Mouse (Mus musculus) erythroblast, adult 5-6 weeks (primary cell): ENCODE data around the gene Abracl. TPM values are rescaled to one million over a fixed set of nuclear protein-coding genes. Genes with fewer than 3 reads are reported as not detected.

Experiments
- ATAC-seq: replicated peaks from 2 replicates; pipeline ENCODE4 v1.8.0; 2016; ENCODE audit warnings: moderate number of reproducible peaks, mild to moderate bottlenecking, moderate TSS enrichment, inconsistent platforms; ENCODE audit not compliant: poor library complexity, low FRiP score, severe bottlenecking
- total RNA-seq, 2 experiments: library from RNA; stranded (forward) in 1 of 2; stranded (reverse) in 1 of 2; fragments of 150-400 nt in 1 of 2; fragments of 200-764, 138-1000 nt in 1 of 2; gene quantifications; 2 replicates each; pipeline versions ENCODE4 v1.2.3 to v1.2.4; 2015 to 2017; ENCODE audit warnings: low replicate concordance in 2 of 2

Abracl gene
- total RNA-seq, 2 experiments from 2014 or later: 55.5 to 73.2 TPM

DNA sequence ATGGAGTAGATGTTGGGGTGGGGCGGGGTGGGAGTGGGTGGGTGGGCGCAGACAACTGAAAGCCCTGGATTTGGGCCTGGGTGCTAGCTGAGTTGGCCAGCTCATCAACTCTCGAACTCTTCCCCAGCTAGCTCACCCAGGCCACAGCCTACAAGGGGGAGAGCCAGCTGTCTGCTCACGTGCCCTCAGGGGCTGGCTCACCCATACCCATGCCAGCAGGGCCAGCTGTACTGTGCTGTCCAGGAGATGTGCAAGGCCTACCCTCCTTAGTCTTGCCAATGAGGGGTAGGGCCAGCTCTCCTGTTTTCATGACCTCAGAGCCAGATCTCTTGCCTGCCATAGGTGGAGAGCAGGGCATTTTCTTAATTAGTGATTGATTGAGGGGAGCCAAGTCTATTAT, 11.3 kb upstream of the Abracl start:
- ATAC-seq: no peak

DNA sequence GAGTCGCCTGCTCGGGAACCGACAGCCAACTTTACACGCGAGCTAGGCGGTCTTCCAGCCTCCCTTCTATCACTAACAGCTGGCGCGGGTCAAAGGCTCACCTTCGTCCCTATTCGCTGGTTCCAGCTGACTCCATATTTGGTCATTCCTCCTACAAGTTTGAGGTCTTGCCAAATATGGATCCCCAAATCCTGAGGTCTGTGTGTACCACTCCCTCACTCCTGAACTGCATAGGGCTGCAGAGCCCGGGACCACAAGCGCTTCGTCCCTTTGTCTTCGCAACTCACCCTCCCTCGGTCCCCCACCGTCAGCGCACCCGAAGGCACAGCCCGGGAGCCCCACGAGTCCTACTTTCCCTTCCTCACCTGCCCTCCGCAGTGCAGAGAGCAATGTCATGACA, 776 bp downstream of the Abracl start:
- ATAC-seq: peak; percentile 77

DNA sequence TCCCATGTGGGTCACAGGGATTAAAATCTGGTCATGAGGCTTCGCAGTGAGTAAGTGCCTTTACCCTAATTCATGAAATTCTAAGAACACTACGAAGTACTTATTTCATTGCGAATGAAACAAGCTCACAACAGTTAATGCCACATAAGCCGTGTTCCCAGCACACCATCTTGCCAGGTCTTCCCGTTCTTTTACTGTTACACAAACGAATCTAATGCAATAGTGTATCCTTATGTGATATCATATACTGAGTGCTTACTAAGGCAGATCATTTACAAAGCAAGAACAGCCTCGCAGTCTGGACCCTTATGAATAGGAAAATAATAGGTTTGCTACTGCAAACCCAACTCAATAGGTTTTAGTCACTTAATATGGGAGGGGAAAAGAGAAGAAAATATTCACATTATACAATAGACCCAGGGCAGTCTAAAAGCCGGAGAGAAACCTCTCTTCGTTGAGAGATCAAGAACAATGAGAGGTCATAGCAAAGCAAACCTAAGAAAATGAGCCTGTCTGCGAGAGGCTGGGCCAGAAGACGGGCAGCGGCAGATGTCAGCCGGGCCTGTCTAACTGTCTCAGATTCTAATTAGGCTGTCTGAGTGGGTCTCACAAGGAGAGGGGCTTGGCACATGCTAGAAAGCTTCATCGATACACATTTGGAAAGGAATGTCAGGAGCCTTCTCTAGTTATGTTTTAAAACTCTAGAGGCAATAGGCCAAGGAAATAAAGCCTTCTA, 1.3 kb downstream of the Abracl start:
- ATAC-seq: peak; percentile 53; the same call in 1 of the 2 replicates

DNA sequence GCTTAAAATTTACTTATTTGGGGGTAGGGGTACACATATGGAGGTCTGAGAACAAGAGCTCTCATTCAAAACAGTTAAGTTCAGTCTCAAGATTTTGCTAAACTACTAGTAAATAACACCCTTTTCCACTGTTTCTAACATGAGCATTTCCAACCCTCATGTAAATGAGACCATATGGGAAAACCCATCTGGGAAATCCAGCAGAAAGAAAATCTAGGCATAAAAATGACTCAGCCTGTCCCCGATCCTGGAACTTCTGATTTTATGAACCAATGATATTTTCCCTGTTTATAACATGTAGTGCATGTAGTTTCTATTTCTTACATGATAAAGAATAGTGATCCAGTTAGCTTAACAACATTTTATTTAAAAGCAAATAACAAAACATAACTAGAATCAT, 2.2 kb downstream of the Abracl start:
- ATAC-seq: no peak

DNA sequence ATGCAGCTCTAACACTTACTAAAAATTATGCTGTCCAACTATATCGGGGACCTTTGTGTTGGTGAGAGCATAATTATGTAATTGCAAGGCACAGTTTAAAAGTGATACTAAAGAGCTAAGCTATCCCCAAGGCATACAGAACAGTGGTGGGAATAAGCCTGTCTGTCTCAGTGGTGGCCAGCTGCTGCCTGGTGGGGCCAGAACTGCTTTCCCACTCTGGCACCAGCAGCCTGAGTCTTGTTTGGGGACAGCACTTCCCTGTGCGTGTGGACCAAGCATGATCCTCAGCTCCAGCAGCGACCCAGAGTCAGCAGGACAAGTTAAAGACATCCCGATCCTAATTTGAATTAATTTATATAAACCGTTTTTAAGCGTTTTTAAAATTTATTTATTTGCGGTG, 2.6 kb downstream of the Abracl start:
- no peak for ATAC-seq

DNA sequence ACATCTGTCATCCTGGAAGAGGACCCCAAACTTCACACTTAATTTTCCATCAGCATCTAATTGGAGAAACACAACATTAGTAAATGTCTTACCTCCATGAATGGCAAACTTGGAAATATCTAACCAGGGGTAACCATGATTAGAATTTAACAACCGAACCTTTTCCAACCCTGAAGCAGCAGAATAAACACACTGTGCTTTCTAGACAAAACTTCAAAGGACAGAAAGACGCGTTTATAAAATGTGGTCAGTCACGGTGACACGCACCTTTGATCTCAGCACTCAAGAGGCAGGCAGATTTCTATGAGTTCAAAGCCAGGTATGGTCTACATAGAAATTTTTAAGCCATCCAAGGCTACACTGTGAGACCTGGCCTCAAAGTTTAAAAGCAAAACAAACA, 11.3 kb downstream of the Abracl start:
- ATAC-seq: no peak

DNA sequence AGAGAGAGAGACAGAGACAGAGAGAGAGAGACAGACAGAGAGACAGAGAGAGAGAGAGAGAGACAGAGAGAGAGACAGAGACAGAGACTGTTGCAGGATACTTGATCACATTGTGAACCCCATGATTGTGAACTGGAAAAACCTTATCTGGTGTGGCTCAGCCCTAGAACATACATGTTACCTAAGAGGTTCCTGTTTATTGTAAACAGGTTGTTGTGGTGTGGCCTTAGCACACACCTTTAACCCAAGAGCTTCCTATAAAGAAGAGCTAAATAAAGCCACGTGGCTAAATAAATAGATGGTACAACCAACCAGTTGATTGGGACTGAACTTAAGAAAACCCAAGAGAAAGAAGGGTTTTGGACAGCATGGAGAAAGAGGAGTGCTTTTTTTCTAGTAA, 13.3 kb downstream of the Abracl start:
- no peak for ATAC-seq

DNA sequence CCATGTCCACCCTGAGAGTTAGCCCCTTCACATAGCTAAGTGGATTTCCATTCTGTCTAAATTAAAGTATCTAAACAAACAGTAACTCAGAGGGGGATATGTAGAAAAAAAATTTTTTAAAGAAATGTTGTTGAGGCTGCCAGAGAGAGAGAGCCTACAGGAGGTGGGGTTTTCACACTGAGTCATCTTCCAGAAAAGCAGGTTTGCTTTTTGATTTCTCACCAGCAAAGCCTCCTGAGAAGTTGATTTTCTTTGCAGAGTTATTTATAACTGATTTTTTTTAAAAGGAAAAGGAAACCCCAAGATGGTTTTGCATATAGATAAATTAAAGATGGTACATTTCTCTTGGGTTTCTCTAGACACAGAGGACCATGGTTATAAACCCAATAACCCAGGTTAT, 15.0 kb downstream of the Abracl start:
- no peak for ATAC-seq

DNA sequence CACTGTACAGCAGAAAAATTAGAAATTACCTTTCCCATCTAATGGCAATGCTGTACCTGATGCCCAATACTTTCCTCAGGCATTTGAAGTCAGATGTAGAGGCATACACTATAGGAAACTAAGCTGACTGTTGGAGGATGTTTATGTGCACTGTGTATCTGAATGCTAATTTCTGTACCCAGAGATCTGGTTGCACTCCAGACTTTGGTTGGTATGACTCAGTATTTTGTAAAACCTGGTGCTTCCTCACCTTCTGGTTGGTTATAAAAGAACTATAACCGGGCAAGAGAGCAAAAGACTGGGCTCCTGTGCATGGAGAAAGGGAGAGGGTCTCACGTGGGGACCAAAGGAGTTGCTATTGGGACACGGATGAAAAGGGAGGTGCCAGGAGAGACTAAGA, 15.8 kb downstream of the Abracl start:
- no peak for ATAC-seq

DNA sequence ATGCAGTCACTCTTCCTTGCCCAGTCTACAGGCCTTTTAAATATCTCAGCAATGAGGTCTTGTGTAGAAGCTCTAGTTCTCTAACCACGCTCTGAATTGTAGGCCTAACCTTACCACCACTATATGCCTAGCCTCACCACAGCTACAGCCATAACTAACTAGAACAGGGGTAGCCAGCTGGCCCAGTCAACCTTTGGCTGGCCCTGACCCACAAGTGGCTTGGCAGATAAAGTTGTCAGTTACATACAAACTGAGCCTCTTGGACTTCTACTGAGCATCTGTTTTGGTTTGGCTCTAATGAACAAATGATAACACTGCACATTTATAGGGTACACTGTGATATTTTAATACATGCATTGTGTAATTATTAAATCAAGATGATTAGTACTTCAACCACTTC, 16.3 kb downstream of the Abracl start:
- ATAC-seq: no peak

DNA sequence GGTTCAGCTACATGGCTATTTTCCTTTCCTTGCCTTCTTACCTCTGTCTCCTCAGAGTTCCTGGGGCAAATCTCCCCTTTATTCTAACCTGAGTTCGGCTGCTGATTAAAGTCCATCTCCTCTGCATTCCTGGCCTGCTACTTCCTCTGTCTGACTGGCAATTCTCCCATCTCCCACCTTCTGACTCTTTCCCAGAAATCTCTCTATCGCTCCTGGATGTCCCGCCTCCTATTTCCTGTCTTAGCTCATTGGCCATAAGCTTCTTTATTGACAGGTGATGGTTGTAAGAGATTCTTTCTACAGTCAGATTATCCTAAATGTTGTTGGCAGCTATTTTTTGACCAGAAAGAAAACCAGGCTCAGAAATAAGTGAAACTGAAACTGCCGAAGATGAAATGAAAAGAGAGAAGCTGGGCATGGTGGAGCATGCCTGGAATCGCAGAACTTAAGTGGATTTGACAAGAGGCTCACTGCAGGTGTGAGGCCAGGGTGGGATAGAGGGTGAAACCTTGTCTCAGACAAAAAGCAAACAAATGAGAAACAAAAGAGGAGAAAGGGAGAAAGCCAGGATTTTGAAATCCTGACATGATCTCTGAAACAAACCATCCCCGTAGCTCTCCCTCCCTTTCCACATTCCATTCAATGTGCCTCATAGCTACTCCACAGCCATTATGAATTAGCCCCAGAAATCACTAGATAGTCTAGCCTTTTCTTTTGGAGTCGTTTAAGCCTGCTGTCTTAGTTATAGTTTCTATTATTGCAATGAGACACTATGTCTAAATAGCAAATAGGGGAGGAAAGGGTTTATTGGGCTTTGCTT, 17.7 kb downstream of the Abracl start:
- no peak for ATAC-seq

DNA sequence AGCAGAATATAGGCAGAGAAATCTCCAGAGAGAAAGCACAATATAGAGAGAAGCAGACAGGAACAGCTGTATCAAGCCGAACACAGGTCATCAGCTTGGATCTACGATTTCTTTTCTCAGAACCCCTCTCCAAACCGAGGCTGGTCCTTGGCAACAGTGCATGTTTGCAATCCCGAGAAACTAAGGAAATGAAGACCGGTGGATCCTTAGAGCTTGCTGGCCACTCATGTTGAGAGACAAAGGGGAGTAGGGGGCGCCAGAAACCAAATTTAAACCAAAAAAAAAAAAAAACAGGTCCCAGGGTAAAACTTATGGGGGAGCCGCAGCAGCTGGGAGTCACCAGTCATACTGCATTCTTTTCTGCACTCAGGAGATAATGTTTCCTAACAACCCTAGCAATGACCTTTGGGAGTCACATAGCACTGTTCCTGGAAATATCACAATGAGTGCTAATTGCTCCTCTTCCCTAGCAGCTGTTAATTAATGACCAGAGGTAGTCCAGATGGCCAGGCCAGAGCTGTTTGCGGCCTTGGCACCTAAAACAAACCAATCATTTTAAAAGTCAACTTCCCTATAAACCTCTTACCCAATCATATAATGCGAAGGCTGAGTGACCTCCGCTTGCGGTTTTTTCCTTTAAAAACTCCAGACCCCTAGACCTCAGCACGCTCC, 19.0 kb downstream of the Abracl start:
- ATAC-seq: no peak

DNA sequence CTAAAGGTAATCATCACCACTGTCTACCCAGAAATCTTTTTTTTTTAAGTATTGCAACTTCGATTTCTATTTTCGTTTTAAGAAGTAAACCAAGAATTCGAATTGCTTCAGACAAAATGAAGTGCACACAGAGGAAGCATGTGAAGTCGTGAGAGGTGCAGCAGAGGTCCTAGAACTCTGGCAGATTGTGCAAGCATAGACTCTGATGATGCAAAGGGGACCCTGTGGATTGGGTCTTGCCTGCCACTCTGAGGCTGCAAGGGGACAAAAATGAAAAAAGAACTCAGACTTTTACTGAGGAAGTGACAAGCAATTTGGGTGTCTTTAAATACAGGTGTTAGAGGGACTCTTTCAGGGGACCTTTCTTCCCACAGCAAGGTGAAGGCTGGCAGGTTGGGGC, 32.5 kb downstream of the Abracl start:
- no peak for ATAC-seq

DNA sequence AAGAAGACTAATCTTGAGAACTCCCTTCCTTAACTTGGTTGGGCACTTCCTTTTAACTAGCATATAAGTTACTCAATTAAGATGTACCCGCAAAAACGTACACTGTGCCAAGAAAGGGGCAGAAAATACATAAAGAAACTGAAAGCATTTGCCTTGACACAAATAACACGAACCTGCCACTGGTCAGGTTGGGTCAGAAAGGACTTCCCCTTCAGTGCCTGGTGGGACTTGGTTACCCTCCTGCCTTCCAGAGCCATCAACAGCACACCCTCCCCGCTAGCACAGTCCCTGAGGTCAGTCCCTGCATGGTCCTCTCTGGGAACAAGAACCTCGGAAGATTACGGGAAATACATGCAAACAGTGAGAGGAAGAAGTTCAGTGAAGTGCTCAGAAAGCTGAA, 34.0 kb downstream of the Abracl start:
- ATAC-seq: no peak

DNA sequence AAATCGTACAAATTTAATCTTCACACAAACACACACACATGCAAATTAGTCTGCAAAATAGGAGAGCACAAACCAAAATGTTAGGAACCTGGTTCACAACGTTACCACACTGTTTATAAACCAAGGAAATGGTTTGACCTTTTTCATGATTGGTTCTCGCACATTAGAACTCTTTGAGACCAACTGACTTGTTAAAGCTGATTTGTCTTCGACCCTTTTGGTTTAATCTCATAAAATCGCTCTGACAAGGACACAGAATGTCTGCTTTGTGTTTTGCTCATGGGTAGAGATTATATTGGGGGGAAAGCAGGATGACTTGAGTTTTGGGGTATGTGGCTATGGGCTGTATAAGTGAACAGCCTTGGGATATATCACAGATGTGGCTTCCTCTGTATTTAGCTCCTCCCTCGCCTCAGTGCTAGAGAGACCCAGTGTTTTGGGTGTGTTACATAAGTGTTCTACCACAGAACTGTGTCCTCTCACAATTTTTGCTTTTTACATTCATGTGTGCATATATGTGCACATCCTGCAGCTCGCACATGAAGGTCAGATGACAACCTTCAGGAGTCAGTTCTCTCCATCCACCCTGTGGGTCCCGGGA, 35.2 kb downstream of the Abracl start:
- no peak for ATAC-seq

DNA sequence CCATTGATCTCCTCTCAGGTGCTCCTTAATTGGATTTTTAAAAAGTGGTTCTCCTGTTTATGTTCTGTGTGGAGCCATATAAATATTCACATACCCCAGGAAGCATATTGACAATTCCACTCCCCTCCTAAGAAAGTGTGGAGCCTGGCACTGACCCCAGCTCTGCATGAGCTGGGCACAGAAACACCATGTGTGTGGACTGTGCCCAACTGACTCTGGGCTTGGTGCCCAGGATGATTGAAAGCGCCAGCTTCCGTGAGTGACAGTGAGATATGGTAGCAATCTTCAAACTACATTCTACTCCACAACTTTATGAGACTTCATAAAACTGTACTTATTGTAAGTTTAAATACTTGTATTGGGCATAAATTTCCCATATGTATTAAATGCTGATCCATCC, 39.8 kb downstream of the Abracl start:
- no peak for ATAC-seq

DNA sequence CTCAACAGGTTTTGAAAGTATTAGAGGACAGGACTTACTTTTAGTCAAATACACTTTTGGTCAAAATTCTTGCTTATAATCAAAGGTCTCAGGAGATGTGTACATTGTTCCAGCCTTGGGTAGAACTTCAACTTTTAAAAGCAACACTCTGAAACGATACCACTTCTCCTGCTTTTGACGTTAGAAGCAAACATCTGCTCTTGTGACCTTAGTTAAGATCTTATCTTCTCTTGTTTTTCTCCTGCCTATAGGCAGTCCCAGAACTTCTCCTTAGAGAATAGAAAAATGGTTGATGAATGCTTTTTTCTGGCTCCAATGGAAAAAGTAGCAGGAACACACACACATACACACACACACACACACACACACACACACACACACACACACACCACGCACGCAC, 57.0 kb downstream of the Abracl start:
- ATAC-seq: no peak
